Mouse (Mus musculus) kidney, embryonic 16.5 days (tissue): Measurements from ENCODE around the gene Bsn. TPM values are rescaled to one million over a fixed set of nuclear protein-coding genes. Genes with fewer than 3 reads are reported as not detected.

ENCODE experiments used
- ATAC-seq: fragments of 200-750 bp; cut with Nextera tagmentation; 2 replicates; pipeline ENCODE4 v1.8.0; 2017; ENCODE audit warnings: moderate TSS enrichment; ENCODE audit not compliant: low FRiP score, low TSS enrichment
- H3K27ac ChIP-seq: fragments of 300-500 bp; sonication (generic); 2 replicates; pipeline ENCODE4 v1.5.1; 2014; ENCODE audit warnings: low read length
- H3K27me3 ChIP-seq: fragments of 300-500 bp; sonication (generic); 2 replicates; pipeline ENCODE4 v1.6.1; 2014; ENCODE audit warnings: low read length, control low read depth, mixed read lengths; ENCODE audit not compliant: insufficient read depth
- H3K36me3 ChIP-seq: fragments of 300-500 bp; sonication (generic); 2 replicates; pipeline ENCODE4 v1.6.1; 2014; ENCODE audit warnings: low read length, control low read depth, mixed read lengths; ENCODE audit not compliant: insufficient read depth
- H3K4me1 ChIP-seq: fragments of 300-500 bp; sonication (generic); 2 replicates; pipeline ENCODE4 v1.6.1; 2014; ENCODE audit warnings: low read length, control low read depth, mixed read lengths; ENCODE audit not compliant: insufficient read depth
- H3K4me2 ChIP-seq: fragments of 300-500 bp; sonication (generic); replicated peaks from 2 replicates; pipeline ENCODE4 v1.6.1; 2014; ENCODE audit warnings: low read depth, low read length
- H3K4me3 ChIP-seq: fragments of 300-500 bp; sonication (generic); 2 replicates; pipeline ENCODE4 v1.5.1; 2014; ENCODE audit warnings: mild to moderate bottlenecking, low read length
- H3K9ac ChIP-seq: fragments of 300-500 bp; sonication (generic); replicated peaks from 2 replicates; pipeline ENCODE4 v1.6.1; 2014; ENCODE audit warnings: low read length
- H3K9me3 ChIP-seq: fragments of 300-500 bp; sonication (generic); 2 replicates; pipeline ENCODE4 v1.6.1; 2016; ENCODE audit warnings: low read length, control low read depth
- WGBS: fragments of 180-500 bp; shearing (Covaris S2); extraction: QIAGEN DNeasy Blood & Tissue Kit; methylation state at CpG from one replicate; pipeline ENCODE4 v1.1.7; 2014; 5-methylcytosine and 5-hydroxymethylcytosine counted together
- microRNA-seq: library from miRNA; unstranded; fragments of <30 nt; microRNA quantifications from one replicate; pipeline ENCODE4, GENCODE M21; 2016
- polyA plus RNA-seq: library from polyadenylated mRNA; unstranded; fragments of >200 nt; fragmentation: Nextera tagmentation; extraction: Ambion mirVana; gene quantifications from 2 replicates; pipeline ENCODE4 v1.2.1, GENCODE M21; 2015

The Bsn gene
- polyA plus RNA-seq, 1 experiment from 2014 or later = 0.67 TPM

DNA sequence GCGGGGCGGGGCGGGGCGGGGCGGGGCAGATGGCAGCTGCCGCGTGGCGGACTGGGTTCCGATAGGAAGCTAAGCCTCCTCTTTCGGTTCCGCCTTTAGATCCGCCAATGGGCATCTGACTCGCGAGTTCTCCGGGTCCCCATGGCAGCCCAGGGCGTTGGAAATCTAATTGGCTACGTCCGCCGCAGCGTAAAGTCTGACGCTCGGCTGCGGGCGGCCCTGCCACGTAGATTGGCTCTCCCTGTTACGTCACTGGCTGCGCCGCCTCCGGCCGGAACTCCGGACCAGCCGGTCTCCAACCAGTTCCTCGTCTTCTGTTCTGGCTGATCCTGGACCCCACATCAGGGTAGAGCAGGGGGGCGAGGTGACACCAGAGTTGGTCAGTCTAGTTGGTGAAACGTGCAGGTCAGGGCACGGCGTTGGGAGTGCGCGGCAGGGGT lies 141.1 kb downstream of the Bsn start, which contains the start of gene Gmppb:
Gene Gmppb, plus strand, starts transcription at position 227 of the 440 bp plus-strand sequence.
- H3K27me3 ChIP-seq = no peaks in the 10 kb centered on the region
- H3K4me2 ChIP-seq = peak within 1 kb of the TSS; percentile 90
- peak within 1 kb of the TSS; percentile 89 for H3K4me3 ChIP-seq
- peak; percentile 95 for ATAC-seq
- peak within 1 kb of the TSS; percentile 81 for H3K9ac ChIP-seq
- WGBS = under 1% methylated on average over 33 of the region's 39 CpGs
- H3K4me1 ChIP-seq = peaks cover 27% of the 10 kb centered on the region
- peaks cover 41% of the 10 kb centered on the region for H3K36me3 ChIP-seq
- no peaks in the 10 kb centered on the region for H3K9me3 ChIP-seq
- peak within 1 kb of the TSS; percentile 72 for H3K27ac ChIP-seq

DNA sequence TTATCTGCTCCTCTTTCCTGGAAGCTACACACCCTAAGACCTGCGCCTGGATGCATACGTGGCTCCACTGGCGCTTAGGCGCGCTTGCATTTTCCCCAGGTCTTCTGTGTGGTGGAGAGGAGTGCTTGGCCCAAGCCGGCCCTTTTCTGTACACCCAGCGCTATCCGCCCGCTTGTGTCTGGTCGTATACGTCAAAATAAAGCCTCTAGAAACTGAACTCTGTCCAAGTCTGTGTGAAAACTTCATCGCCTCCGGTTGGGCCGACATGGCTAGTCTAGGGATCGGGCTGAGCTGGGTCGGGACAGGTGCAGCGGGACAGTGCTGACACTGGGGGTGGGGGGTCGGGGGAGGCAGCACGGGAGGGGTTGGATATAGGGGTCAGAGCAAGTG lies 141.6 kb downstream of the Bsn start:
- Histone ChIP-seq H3K27ac (peak overlapping the region; percentile 66), H3K4me1 (peaks cover 27% of the 10 kb centered on the region), H3K9me3 (no peaks in the 10 kb centered on the region), H3K4me3 (peak overlapping the region; percentile 89), H3K9ac (peak overlapping the region; percentile 62), H3K27me3 (no peaks in the 10 kb centered on the region), H3K4me2 (peak overlapping the region; percentile 90), H3K36me3 (peaks cover 38% of the 10 kb centered on the region)
- peak; percentile 47 for ATAC-seq
- WGBS = under 1% methylated on average over 19 of the region's 19 CpGs

DNA sequence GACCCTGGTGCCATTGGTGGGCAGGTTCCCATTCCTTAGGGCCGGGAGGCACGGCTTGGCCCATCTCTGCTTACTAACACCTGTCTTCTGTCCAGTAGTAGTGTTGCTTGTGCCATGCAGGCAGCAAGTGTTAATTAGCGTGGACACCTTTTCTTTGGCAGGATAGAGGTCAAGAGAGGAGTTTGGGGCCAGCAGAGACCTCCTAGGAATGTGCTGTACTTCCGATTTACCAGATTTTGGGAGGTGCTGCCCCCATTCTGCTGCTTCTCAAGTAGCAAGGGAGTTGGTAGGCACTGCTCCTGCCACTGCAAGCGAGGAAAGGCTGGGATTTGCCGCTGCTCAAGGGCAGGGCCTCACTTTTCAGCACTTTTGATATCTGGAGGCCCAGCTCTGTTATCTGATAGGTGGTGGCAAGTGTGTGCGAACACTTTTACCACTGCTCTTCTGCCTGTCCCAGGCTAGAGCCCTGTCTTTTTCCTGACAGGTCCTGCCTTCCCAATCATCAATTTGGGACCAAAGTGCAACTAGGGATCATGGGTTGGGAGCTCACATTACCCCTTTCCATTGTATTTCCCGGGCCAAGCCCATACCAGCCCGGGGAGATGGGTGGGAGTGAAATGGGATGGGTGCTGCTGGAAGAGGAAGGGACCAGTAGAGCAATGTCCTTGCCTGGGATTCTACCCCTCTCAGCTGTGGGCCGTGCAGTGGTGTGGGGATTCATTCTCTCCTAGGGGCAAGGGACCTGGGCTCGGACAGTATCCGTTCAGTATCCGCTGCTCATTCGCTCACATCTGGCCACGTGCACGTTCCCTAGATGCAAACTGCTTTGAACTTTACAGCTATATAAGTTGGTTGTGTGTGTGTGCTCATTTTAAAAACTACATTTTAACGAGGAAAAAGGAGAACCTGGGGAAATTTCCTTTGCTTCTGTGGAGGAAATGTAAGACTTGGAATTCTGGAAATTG lies 142.3 kb downstream of the Bsn start:
- Histone ChIP-seq H3K9me3 (no peaks in the 10 kb centered on the region), H3K27me3 (no peaks in the 10 kb centered on the region), H3K27ac (peak overlapping the region; percentile 66), H3K4me2 (peak overlapping the region; percentile 90), H3K9ac (peak overlapping the region; percentile 62), H3K4me3 (peak overlapping the region; percentile 89), H3K4me1 (peaks cover 23% of the 10 kb centered on the region), H3K36me3 (peaks cover 41% of the 10 kb centered on the region)
- WGBS = 41% methylated on average over 17 of the region's 17 CpGs
- ATAC-seq = no peak

DNA sequence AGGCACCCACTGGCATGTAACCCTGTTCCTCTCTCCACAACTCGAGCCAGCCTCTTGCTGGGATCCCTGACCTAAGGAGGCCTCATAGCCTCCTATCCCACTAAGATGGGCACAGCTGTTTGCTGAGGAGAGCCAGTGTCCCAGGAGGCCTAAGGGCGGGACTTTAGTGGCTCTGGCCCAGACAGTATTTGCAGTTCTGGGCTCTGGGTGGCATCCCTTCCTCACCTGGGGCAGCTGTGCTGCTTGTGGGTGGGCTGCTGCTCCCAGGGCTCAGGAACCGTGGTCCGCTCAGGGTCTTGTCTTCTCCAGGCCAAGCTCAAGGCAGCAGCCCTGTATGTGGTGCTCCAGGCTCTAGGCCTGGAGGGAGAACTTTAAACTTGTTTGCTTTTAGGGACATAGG lies 143.6 kb downstream of the Bsn start:
- no peak overlapping the region for H3K4me3 ChIP-seq
- no peaks in the 10 kb centered on the region for H3K27me3 ChIP-seq
- H3K9ac ChIP-seq = no peak overlapping the region
- 95% methylated on average over 4 of the region's 4 CpGs for WGBS
- ATAC-seq = no peak
- no peak overlapping the region for H3K4me2 ChIP-seq
- H3K9me3 ChIP-seq = no peaks in the 10 kb centered on the region
- H3K27ac ChIP-seq = no peak overlapping the region
- H3K4me1 ChIP-seq = peaks cover 23% of the 10 kb centered on the region
- H3K36me3 ChIP-seq = peaks cover 42% of the 10 kb centered on the region

Small RNA genes lying within 50 kb of the gene (microRNA-seq; reads per million reads assigned to microRNA genes)
- not detected for gene Gm47303
- not detected for gene Mir7088

Other genes with a start within 250 kb of the Bsn start
- 23.3 and 24.5 TPM in 2 replicates for gene Traip, start 240.2 kb downstream of the Bsn start, polyA plus RNA-seq
- 20.2 and 22.2 TPM in 2 replicates for gene Uba7, start 214.9 kb downstream of the Bsn start, polyA plus RNA-seq
- 5.3 and 7.5 TPM in 2 replicates for gene Gm20661, start 207.3 kb downstream of the Bsn start, polyA plus RNA-seq
- gene Inka1, start 204.5 kb downstream of the Bsn start, polyA plus RNA-seq = 68.0 and 79.4 TPM in 2 replicates
- 10.5 and 11.8 TPM in 2 replicates for gene Cdhr4, start 197.9 kb downstream of the Bsn start, polyA plus RNA-seq
- gene Gm20662, start 194.0 kb downstream of the Bsn start, polyA plus RNA-seq = 0.64 and 1.1 TPM in 2 replicates
- 59.2 and 61.8 TPM in 2 replicates for gene Ip6k1, start 187.9 kb downstream of the Bsn start, polyA plus RNA-seq
- 30.9 and 32.4 TPM in 2 replicates for gene Gmppb, start 141.1 kb downstream of the Bsn start, polyA plus RNA-seq
- 2.9 and 3.3 TPM in 2 replicates for gene Amigo3, start 137.2 kb downstream of the Bsn start, polyA plus RNA-seq
- 0.10 and 0.21 TPM in 2 replicates for gene Mst1, start 109.9 kb downstream of the Bsn start, polyA plus RNA-seq
- gene Rnf123, start 107.0 kb downstream of the Bsn start, polyA plus RNA-seq = 37.2 and 44.3 TPM in 2 replicates
- gene Apeh, start 95.8 kb downstream of the Bsn start, polyA plus RNA-seq = 87.8 and 93.0 TPM in 2 replicates
- gene Dag1, start 73.6 kb upstream of the Bsn start, polyA plus RNA-seq = 163 and 182 TPM in 2 replicates
- gene Nicn1, start 100.0 kb upstream of the Bsn start, polyA plus RNA-seq = 37.2 and 45.5 TPM in 2 replicates
- gene Amt, start 106.5 kb upstream of the Bsn start, polyA plus RNA-seq = 40.8 and 43.7 TPM in 2 replicates
- gene Rhoa, start 115.7 kb upstream of the Bsn start, polyA plus RNA-seq = 495 and 508 TPM in 2 replicates
- gene Tcta, start 115.8 kb upstream of the Bsn start, polyA plus RNA-seq = 34.9 and 38.9 TPM in 2 replicates
- 686 and 695 TPM in 2 replicates for gene Gpx1, start 148.5 kb upstream of the Bsn start, polyA plus RNA-seq
- 113 and 119 TPM in 2 replicates for gene Usp4, start 157.5 kb upstream of the Bsn start, polyA plus RNA-seq
- 0.62 and 1.2 TPM in 2 replicates for gene 1700102P08Rik, start 202.4 kb upstream of the Bsn start, polyA plus RNA-seq
- gene Ccdc36, start 238.1 kb upstream of the Bsn start, polyA plus RNA-seq = 1.5 and 1.7 TPM in 2 replicates
- not detected in 2 replicates for gene BC048562, start 246.1 kb upstream of the Bsn start, polyA plus RNA-seq